Mouse (Mus musculus): ENCODE measurements at regions not wholly inside any gene's neighbourhood (a gene's known extent, or its start where the extent isn't known, plus 50 kb on each side); places are given as distances from the start of the nearest gene placed in this dataset.

- Histone ChIP-seq H3K9me3 (ENCODE audit: low read depth, low read length) (no peaks in the 10 kb centered on the region), H3K27ac (ENCODE audit: low read depth) (no peak overlapping the region), H3K4me3 (ENCODE audit: low read depth, low read length) (no peak overlapping the region), H3K9ac (no peak overlapping the region), H3K27me3 (ENCODE audit: insufficient read depth, low read length) (no peaks in the 10 kb centered on the region), H3K4me2 (no peak overlapping the region), H3K4me1 (ENCODE audit: insufficient read depth) (no peaks in the 10 kb centered on the region), H3K36me3 (ENCODE audit: insufficient read depth) (no peaks in the 10 kb centered on the region)
- ATAC-seq (ENCODE audit: insufficient read depth): no peak
- no peak for TF ChIP-seq CTCF (IDR thresholded peaks at IDR 0.05; ENCODE audit: low read depth)
- 82% methylated on average over 12 of the region's 12 CpGs for WGBS
- no peak for DNase-seq
Measured at GRCm38 (mm10) chr5:97656167-97656924, 199.5 kb upstream of the Gk2 start.

- Histone ChIP-seq H3K27me3 (ENCODE audit: insufficient read depth, low read length) (no peaks in the 10 kb centered on the region), H3K27ac (ENCODE audit: low read depth) (no peak overlapping the region), H3K9me3 (ENCODE audit: low read depth, low read length) (no peaks in the 10 kb centered on the region), H3K4me2 (no peak overlapping the region), H3K9ac (no peak overlapping the region), H3K4me1 (ENCODE audit: insufficient read depth) (no peaks in the 10 kb centered on the region), H3K4me3 (ENCODE audit: low read depth, low read length) (no peak overlapping the region), H3K36me3 (ENCODE audit: insufficient read depth) (no peaks in the 10 kb centered on the region)
- DNase-seq (no peak), ATAC-seq (ENCODE audit: insufficient read depth) (no peak)
- no peak for TF ChIP-seq CTCF (IDR thresholded peaks at IDR 0.05; ENCODE audit: low read depth)
- 85% methylated on average over 6 of the region's 6 CpGs for WGBS
Measured at GRCm38 (mm10) chr5:97655266-97655665, 198.4 kb upstream of the Gk2 start.

DNA sequence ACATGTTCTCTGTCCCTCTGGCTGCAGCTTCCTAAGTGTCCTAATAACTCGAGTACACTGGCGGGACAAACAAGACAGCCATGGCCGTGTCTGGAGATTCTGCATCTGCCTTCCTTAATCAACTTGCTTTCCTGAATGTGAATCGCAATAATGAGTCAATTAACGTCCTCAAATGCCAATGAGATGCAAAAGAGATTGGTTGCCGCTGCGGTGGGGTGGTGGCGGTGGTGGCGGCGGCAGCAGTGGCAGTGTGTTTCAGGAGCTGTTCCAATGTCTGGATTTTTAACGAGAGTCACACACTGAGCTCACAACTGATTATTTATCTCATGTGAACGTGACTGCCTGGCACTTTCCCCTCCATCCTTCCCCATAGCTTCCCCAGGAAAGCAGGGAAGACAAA, 197.6 kb upstream of the Gk2 start:
- Histone ChIP-seq H3K9ac (no peak overlapping the region), H3K27me3 (ENCODE audit: insufficient read depth, low read length) (no peaks in the 10 kb centered on the region), H3K27ac (ENCODE audit: low read depth) (no peak overlapping the region), H3K4me1 (ENCODE audit: insufficient read depth) (no peaks in the 10 kb centered on the region), H3K4me2 (no peak overlapping the region), H3K36me3 (ENCODE audit: insufficient read depth) (no peaks in the 10 kb centered on the region), H3K4me3 (ENCODE audit: low read depth, low read length) (no peak overlapping the region), H3K9me3 (ENCODE audit: low read depth, low read length) (no peaks in the 10 kb centered on the region)
- 60% methylated on average over 12 of the region's 12 CpGs for WGBS
- no peak for DNase-seq
- no peak for ATAC-seq (ENCODE audit: insufficient read depth)
- TF ChIP-seq CTCF (IDR thresholded peaks at IDR 0.05; ENCODE audit: low read depth): no peak

DNA sequence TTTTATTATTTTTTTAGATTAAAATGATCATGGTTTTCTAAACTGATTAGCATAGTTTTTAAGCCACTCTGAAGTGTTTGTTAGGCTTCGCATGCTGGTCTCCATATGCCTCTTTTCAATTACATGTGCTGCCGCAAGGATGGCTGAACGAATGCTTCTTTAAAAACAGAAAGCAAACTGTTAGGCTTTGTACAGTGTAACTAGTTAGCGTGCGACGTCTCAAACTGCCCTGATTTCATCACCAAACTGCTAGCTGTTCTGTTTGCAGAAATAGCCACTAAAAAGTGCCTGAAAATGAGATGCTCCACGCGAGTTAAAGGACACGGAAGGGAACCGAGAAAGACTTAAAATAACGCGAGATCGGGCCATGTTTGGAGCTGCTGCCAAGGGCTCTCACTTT, 185.4 kb upstream of the Gk2 start:
- H3K9ac ChIP-seq: no peak overlapping the region
- H3K27ac ChIP-seq (ENCODE audit: low read depth): no peak overlapping the region
- DNase-seq (no peak), ATAC-seq (ENCODE audit: insufficient read depth) (no peak)
- TF ChIP-seq CTCF (IDR thresholded peaks at IDR 0.05; ENCODE audit: low read depth): no peak
- H3K36me3 ChIP-seq (ENCODE audit: insufficient read depth): no peaks in the 10 kb centered on the region
- H3K4me1 ChIP-seq (ENCODE audit: insufficient read depth): no peaks in the 10 kb centered on the region
- 81% methylated on average over 13 of the region's 13 CpGs for WGBS
- H3K4me3 ChIP-seq (ENCODE audit: low read depth, low read length): no peak overlapping the region
- H3K9me3 ChIP-seq (ENCODE audit: low read depth, low read length): no peaks in the 10 kb centered on the region
- no peak overlapping the region for H3K4me2 ChIP-seq
- H3K27me3 ChIP-seq (ENCODE audit: insufficient read depth, low read length): no peaks in the 10 kb centered on the region

- H3K9me3 ChIP-seq (ENCODE audit: low read depth, low read length): no peaks in the 10 kb centered on the region
- no peaks in the 10 kb centered on the region for H3K36me3 ChIP-seq (ENCODE audit: insufficient read depth)
- no peak overlapping the region for H3K4me3 ChIP-seq (ENCODE audit: low read depth, low read length)
- H3K27me3 ChIP-seq (ENCODE audit: insufficient read depth, low read length): no peaks in the 10 kb centered on the region
- no peaks in the 10 kb centered on the region for H3K4me1 ChIP-seq (ENCODE audit: insufficient read depth)
- WGBS: 86% methylated on average over 12 of the region's 12 CpGs
- no peak for ATAC-seq (ENCODE audit: insufficient read depth)
- no peak for DNase-seq
- no peak overlapping the region for H3K27ac ChIP-seq (ENCODE audit: low read depth)
- TF ChIP-seq CTCF (IDR thresholded peaks at IDR 0.05; ENCODE audit: low read depth): no peak
- no peak overlapping the region for H3K9ac ChIP-seq
- H3K4me2 ChIP-seq: no peak overlapping the region
Measured at GRCm38 (mm10) chr5:97641646-97642045, 184.8 kb upstream of the Gk2 start.

GRCm38 (mm10) chr5:97636357-97636756, 179.5 kb upstream of the Gk2 start:
- Histone ChIP-seq H3K4me1 (ENCODE audit: insufficient read depth) (no peaks in the 10 kb centered on the region), H3K4me3 (ENCODE audit: low read depth, low read length) (no peak overlapping the region), H3K27me3 (ENCODE audit: insufficient read depth, low read length) (no peaks in the 10 kb centered on the region), H3K36me3 (ENCODE audit: insufficient read depth) (no peaks in the 10 kb centered on the region), H3K4me2 (no peak overlapping the region), H3K9ac (no peak overlapping the region), H3K27ac (ENCODE audit: low read depth) (no peak overlapping the region), H3K9me3 (ENCODE audit: low read depth, low read length) (no peaks in the 10 kb centered on the region)
- DNase-seq: no peak
- no peak for TF ChIP-seq CTCF (IDR thresholded peaks at IDR 0.05; ENCODE audit: low read depth)
- 58% methylated on average over 7 of the region's 7 CpGs for WGBS
- ATAC-seq (ENCODE audit: insufficient read depth): no peak

DNA sequence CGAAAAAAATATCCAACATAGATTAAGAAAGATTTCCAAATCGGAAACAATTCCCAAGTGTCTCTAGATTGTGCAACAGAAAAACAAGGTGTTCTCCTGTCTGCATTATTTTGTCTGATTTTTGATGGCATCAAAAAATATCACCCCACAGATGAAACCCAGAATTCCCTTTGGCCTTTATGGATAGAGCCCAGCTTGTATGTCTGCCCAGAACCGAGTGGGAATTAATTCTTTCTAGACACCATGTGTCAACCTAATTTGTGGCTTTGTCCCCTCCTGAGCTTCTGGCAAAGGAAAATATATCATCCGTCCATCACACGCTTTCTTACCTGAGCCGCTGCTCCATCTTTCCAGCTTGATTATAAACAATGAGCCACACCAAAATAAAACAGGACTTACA, 176.9 kb upstream of the Gk2 start:
- TF ChIP-seq CTCF (IDR thresholded peaks at IDR 0.05; ENCODE audit: low read depth): no peak
- 79% methylated on average over 6 of the region's 6 CpGs for WGBS
- Histone ChIP-seq H3K4me2 (no peak overlapping the region), H3K27me3 (ENCODE audit: insufficient read depth, low read length) (no peaks in the 10 kb centered on the region), H3K9me3 (ENCODE audit: low read depth, low read length) (no peaks in the 10 kb centered on the region), H3K9ac (no peak overlapping the region), H3K36me3 (ENCODE audit: insufficient read depth) (no peaks in the 10 kb centered on the region), H3K27ac (ENCODE audit: low read depth) (no peak overlapping the region), H3K4me3 (ENCODE audit: low read depth, low read length) (no peak overlapping the region), H3K4me1 (ENCODE audit: insufficient read depth) (no peaks in the 10 kb centered on the region)
- DNase-seq (no peak), ATAC-seq (ENCODE audit: insufficient read depth) (no peak)
